Mouse (Mus musculus) gastrocnemius, postnatal 36 days (tissue): ENCODE measurements around the gene Zmynd12. TPM values are rescaled to one million over a fixed set of nuclear protein-coding genes. Genes with fewer than 3 reads are reported as not detected.

Experiments
- DNase-seq, 2 experiments: peaks; one replicate each; pipeline ENCODE4 v3.0.0; 2022
- intact Hi-C: fragments of 180-260 bp; cut with DNase I; formaldehyde crosslinking; loops from one replicate; pipeline ENCODE4 v1.15.1; 2025
- total RNA-seq, 2 experiments: library from RNA; stranded (reverse); gene quantifications; 2 replicates each; pipeline ENCODE4 v1.2.3; 2021

The Zmynd12 gene
- total RNA-seq, 2 experiments from 2014 or later = not detected

DNA sequence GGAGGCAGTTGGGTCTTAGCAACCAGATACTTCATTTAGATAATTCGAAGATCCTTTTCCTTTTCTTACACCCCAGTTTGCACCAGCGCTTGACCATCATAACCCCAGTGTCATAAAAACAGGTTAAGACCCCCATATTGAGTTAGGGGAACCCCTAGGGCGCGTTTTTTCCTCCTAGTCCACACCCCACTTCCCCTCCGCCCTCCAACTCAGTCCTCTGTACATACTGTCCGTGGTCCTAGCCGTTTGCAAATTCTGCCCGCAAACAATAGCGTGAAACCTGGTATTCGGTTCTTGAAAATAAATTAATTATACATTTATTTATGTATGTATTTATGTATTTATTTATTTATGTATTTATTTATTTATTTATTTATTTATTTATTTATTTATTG, 70.3 kb downstream of the Zmynd12 start:
- no peak for DNase-seq
- intact Hi-C loops = loop anchor here (5.0 kb wide), 1 partner anchor 61 kb away; no protein-coding TSS in a partner anchor

DNA sequence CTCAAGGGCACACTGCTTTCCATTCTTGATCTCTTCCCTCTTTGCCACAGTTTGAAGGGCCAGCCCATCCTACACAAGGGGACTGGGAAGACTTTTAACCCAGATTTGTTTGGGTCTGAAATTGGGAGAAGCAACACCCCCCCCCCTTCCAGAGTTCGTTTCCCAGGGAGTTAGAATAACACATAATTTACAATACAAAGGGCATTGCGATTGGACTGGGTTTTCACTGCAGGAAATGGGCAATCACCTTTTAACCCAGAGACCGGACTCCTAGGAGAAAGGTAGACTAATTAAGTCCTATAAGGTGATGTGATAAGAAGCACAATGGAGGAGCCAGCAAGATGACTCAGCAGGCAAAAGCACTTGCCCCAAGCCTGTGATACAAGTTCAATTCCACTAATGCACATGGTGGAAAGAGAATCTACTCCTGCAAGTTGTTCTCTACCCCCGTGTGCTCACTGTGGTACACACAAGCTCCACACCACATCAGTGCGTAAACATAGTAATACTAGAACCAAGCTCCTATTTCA, 75.8 kb downstream of the Zmynd12 start:
- intact Hi-C loops = no loop called here

DNA sequence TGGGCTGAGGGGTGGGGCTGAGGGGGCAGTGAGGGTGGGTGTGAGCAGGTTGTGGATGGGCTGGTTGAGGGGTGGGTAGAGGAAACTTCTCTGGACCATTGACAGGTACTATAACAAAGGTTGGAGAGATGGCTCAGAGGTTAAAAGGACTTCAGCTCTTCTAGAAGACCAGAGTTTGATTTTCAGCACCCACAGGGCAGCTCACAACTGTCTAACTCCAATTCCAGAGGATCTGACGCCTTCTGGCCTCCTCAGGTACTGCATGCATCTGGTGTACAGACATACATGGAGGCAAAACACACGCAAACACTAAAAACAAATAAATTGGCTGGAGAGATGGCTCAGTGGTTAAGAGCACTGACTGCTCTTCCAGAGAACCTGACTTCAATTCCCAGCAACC, 89.0 kb downstream of the Zmynd12 start:
- DNase-seq = no peak
- intact Hi-C loops = no loop called here

More for the DNA sequence above, 75.8 kb downstream of the Zmynd12 start:
- no peak for DNase-seq

DNA sequence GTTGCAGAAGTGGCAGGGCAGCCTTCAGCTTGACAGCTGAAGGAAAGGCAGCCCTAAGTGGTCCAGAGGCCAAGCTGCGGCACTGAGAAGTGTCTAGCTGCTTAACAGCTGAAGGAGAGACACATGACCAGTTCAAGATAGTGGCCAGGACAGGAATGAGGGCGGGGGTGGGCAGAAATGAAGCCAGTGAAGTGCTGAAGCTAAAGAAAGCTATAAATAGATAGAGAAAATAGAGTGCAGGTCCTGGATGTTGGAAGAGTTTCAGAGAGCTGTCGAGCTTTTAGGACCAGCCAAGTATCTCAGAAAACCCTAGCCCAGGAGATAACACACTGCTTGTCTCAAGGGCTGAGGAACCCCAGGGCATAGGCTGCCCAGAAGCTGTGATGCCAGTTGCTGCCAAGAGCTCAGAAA, 90.1 kb downstream of the Zmynd12 start:
- intact Hi-C loops = no loop called here
- no peak for DNase-seq

Other genes with a start within 250 kb of the Zmynd12 start
- gene Zfp691, start 248.6 kb upstream of the Zmynd12 start, total RNA-seq = 10 to 100 TPM; 15.5 to 16.9 TPM
- gene Ermap, start 232.8 kb upstream of the Zmynd12 start, total RNA-seq = not detected
- 10 to 100 TPM; 10.7 to 15.2 TPM for gene Svbp, start 227.5 kb upstream of the Zmynd12 start, total RNA-seq
- not detected for gene Tmem269, start 204.6 kb upstream of the Zmynd12 start, total RNA-seq
- 10 to 100 TPM; 24.2 to 24.7 TPM for gene AU022252, start 190.1 kb upstream of the Zmynd12 start, total RNA-seq
- gene P3h1, start 189.9 kb upstream of the Zmynd12 start, total RNA-seq = 10 to 100 TPM; 12.7 to 13.8 TPM
- gene Cldn19, start 167.4 kb upstream of the Zmynd12 start, total RNA-seq = 1 to 10 TPM; 2.2 to 3.2 TPM
- gene Ybx1, start 128.2 kb upstream of the Zmynd12 start, total RNA-seq = 100 to 1,000 TPM; 503 to 580 TPM
- gene Ppih, start 102.3 kb upstream of the Zmynd12 start, total RNA-seq = 1 to 10 TPM; 8.0 to 9.4 TPM
- under 1 TPM; 0.20 to 0.28 TPM for gene Ccdc30, start 7.3 kb upstream of the Zmynd12 start, total RNA-seq
- 1 to 10 TPM; 3.8 to 4.9 TPM for gene Ppcs, start 394 bp upstream of the Zmynd12 start, total RNA-seq
- not detected for gene Rimkla, start 69.8 kb downstream of the Zmynd12 start, total RNA-seq
- gene Foxj3, start 114.2 kb downstream of the Zmynd12 start, total RNA-seq = 10 to 100 TPM; 22.0 to 24.6 TPM
- 1 to 10 TPM; 4.4 to 4.6 TPM for gene Frg2f1, start 116.7 kb downstream of the Zmynd12 start, total RNA-seq
- not detected for gene Guca2a, start 214.9 kb downstream of the Zmynd12 start, total RNA-seq
- gene Guca2b, start 236.1 kb downstream of the Zmynd12 start, total RNA-seq = not detected